Comparison of ENCODE assay signal across 8 mouse cellular contexts in genomic region chr11:103170494-103171285, GRCm38 (mm10). TPM values are rescaled to one million over a fixed set of nuclear protein-coding genes. Genes with fewer than 3 reads are reported as not detected.
A peak's percentile ranks its signal among the peaks of the same experiment; 100 is the strongest.
DNase-seq lines count a peak whose midpoint lies in the region; ATAC-seq lines count a peak whose summit lies in the region.

TSS of gene Fmnl1 (plus strand) at chr11:103171107.

- peaks cover 39% of the 10 kb centered on the region for H3K27me3 ChIP-seq in forebrain, embryonic 11.5 days (ENCODE audit: control insufficient read depth, insufficient read depth, low read length)
- H3K27me3 ChIP-seq in hindbrain, embryonic 14.5 days (ENCODE audit: control insufficient read depth, insufficient read depth, low read length) = peaks cover 31% of the 10 kb centered on the region
- H3K27me3 ChIP-seq in midbrain, embryonic 11.5 days (ENCODE audit: control insufficient read depth, insufficient read depth, low read length) = peaks cover 38% of the 10 kb centered on the region
- H3K27me3 ChIP-seq in stomach, embryonic 15.5 days (replicated peaks) = peaks cover 33% of the 10 kb centered on the region

- 0 out of 2 replicates have a peak, but pooled peaks have one; percentile 53 for ATAC-seq in forebrain, embryonic 11.5 days (replicated peaks; ENCODE audit: low FRiP score)
- ATAC-seq in hindbrain, embryonic 14.5 days (ENCODE audit: low FRiP score) = peak; percentile 82
- ATAC-seq in midbrain, embryonic 11.5 days (ENCODE audit: low FRiP score) = peak; percentile 59; the same call in 1 of the 2 replicates
- 0 out of 2 replicates have a peak, but pooled peaks have one; percentile 36 for ATAC-seq in stomach, embryonic 15.5 days (ENCODE audit: insufficient read depth, low FRiP score, low read depth)

- no peaks in the 10 kb centered on the region for H3K36me3 ChIP-seq in forebrain, embryonic 11.5 days (ENCODE audit: control insufficient read depth, insufficient read depth, low read length)
- H3K36me3 ChIP-seq in hindbrain, embryonic 14.5 days (replicated peaks; ENCODE audit: control insufficient read depth, insufficient read depth) = no peaks in the 10 kb centered on the region
- no peaks in the 10 kb centered on the region for H3K36me3 ChIP-seq in midbrain, embryonic 11.5 days (ENCODE audit: control insufficient read depth, insufficient read depth, low read length)
- H3K36me3 ChIP-seq in stomach, embryonic 15.5 days = no peaks in the 10 kb centered on the region

- peak; percentile 68 to 76 for DNase-seq in cerebellum, postnatal 10 days
- no peak for DNase-seq in cerebellum, adult 9-11 months
- DNase-seq in T-cell, adult 2 months (ENCODE audit: low spot score) = peak; percentile 58
- DNase-seq in forebrain, embryonic 11.5 days (ENCODE audit: low spot score) = peak; percentile 64
- peak; percentile 68 for DNase-seq in hindbrain, embryonic 14.5 days (ENCODE audit: low spot score)
- peak; percentile 53 to 61 for DNase-seq in left cerebral cortex, postnatal 36 days (ENCODE audit: low spot score in 2 of 2)
- DNase-seq in midbrain, embryonic 11.5 days (ENCODE audit: low spot score, missing footprints) = no peak

- no peak within 1 kb of the TSS for H3K27ac ChIP-seq in forebrain, embryonic 11.5 days (ENCODE audit: low read depth, low read length)
- peak within 1 kb of the TSS; percentile 62 for H3K27ac ChIP-seq in hindbrain, embryonic 14.5 days
- no peak within 1 kb of the TSS for H3K27ac ChIP-seq in midbrain, embryonic 11.5 days (ENCODE audit: low read depth, low read length)
- no peak within 1 kb of the TSS for H3K27ac ChIP-seq in stomach, embryonic 15.5 days

- H3K4me3 ChIP-seq in forebrain, embryonic 11.5 days (ENCODE audit: low read depth, low read length) = peak within 1 kb of the TSS; percentile 58
- peak within 1 kb of the TSS; percentile 77 for H3K4me3 ChIP-seq in hindbrain, embryonic 14.5 days (replicated peaks; ENCODE audit: low read length)
- peak within 1 kb of the TSS; percentile 58 for H3K4me3 ChIP-seq in midbrain, embryonic 11.5 days (ENCODE audit: low read depth, low read length)
- H3K4me3 ChIP-seq in stomach, embryonic 15.5 days (replicated peaks) = peak within 1 kb of the TSS; percentile 54

- H3K4me1 ChIP-seq in forebrain, embryonic 11.5 days (replicated peaks; ENCODE audit: control insufficient read depth, insufficient read depth, low read length) = peaks cover 6% of the 10 kb centered on the region; the same call in 1 of the 2 replicates
- peaks cover 17% of the 10 kb centered on the region; the same call in 1 of the 2 replicates for H3K4me1 ChIP-seq in hindbrain, embryonic 14.5 days (replicated peaks; ENCODE audit: control insufficient read depth, insufficient read depth, low read length)
- no peaks in the 10 kb centered on the region; the same call in 1 of the 2 replicates for H3K4me1 ChIP-seq in midbrain, embryonic 11.5 days (ENCODE audit: control insufficient read depth, insufficient read depth, low read length)
- peaks cover 9% of the 10 kb centered on the region for H3K4me1 ChIP-seq in stomach, embryonic 15.5 days

- intact Hi-C loops in left cerebral cortex, postnatal 36 days (cut with DNase I) = no loop called here

- H3K4me2 ChIP-seq in forebrain, embryonic 11.5 days (ENCODE audit: low read depth, low read length, severe bottlenecking) = peak within 1 kb of the TSS; percentile 94
- H3K4me2 ChIP-seq in hindbrain, embryonic 14.5 days (replicated peaks) = peak within 1 kb of the TSS; percentile 92
- peak within 1 kb of the TSS; percentile 96 for H3K4me2 ChIP-seq in midbrain, embryonic 11.5 days
- H3K4me2 ChIP-seq in stomach, embryonic 15.5 days = peak within 1 kb of the TSS; percentile 96

- no peaks in the 10 kb centered on the region for H3K9me3 ChIP-seq in forebrain, embryonic 11.5 days (ENCODE audit: control insufficient read depth, low read length)
- H3K9me3 ChIP-seq in hindbrain, embryonic 14.5 days (ENCODE audit: control insufficient read depth, low read length) = no peaks in the 10 kb centered on the region
- H3K9me3 ChIP-seq in midbrain, embryonic 11.5 days (ENCODE audit: control insufficient read depth, low read length) = no peaks in the 10 kb centered on the region; the same call in 1 of the 2 replicates
- no peaks in the 10 kb centered on the region for H3K9me3 ChIP-seq in stomach, embryonic 15.5 days

- peak within 1 kb of the TSS; percentile 48 for H3K9ac ChIP-seq in forebrain, embryonic 11.5 days (ENCODE audit: low read length)
- H3K9ac ChIP-seq in hindbrain, embryonic 14.5 days = peak within 1 kb of the TSS; percentile 82
- H3K9ac ChIP-seq in midbrain, embryonic 11.5 days (ENCODE audit: low read length) = peak within 1 kb of the TSS; percentile 65
- peak within 1 kb of the TSS; percentile 39 for H3K9ac ChIP-seq in stomach, embryonic 15.5 days

- under 1% methylated on average over 50 of the region's 84 CpGs for WGBS in forebrain, embryonic 11.5 days
- WGBS in hindbrain, embryonic 14.5 days = under 1% methylated on average over 61 of the region's 84 CpGs
- WGBS in midbrain, embryonic 11.5 days = 1% methylated on average over 63 of the region's 84 CpGs
- WGBS in stomach, embryonic 15.5 days = under 1% methylated on average over 81 of the region's 84 CpGs

RNA-seq across cellular contexts. Expression of gene Fmnl1, which starts in this region (rescaled TPM):
- 0.76 and 1.8 TPM in 2 replicates for polyA plus RNA-seq in forebrain, embryonic 11.5 days (2014; fragmentation: Nextera tagmentation; extraction: Ambion mirVana)
- polyA plus RNA-seq in hindbrain, embryonic 14.5 days (2014; fragmentation: Nextera tagmentation; extraction: Ambion mirVana) = 6.1 and 8.0 TPM in 2 replicates
- 100 to 1,000 TPM; 129 to 172 TPM for total RNA-seq in left cerebral cortex, postnatal 36 days (2021)
- 0.65 and 0.87 TPM in 2 replicates for polyA plus RNA-seq in midbrain, embryonic 11.5 days (2014; fragmentation: Nextera tagmentation; extraction: Ambion mirVana)
- 3.8 and 4.0 TPM in 2 replicates for polyA plus RNA-seq in stomach, embryonic 15.5 days (2015; fragmentation: Nextera tagmentation; extraction: Ambion mirVana)

Comparison
In these comparisons a context has a peak if more than half of its experiments do, and no peak if none do; other contexts are left out.
1. DNase-seq: peak in cerebellum, postnatal 10 days (2 of 2), T-cell, adult 2 months (single experiment), forebrain, embryonic 11.5 days (single experiment), hindbrain, embryonic 14.5 days (single experiment) and left cerebral cortex, postnatal 36 days (2 of 2); none in cerebellum, adult 9-11 months (single experiment) and midbrain, embryonic 11.5 days (single experiment).
2. Peak in ATAC-seq, H3K4me3 ChIP-seq, H3K9ac ChIP-seq and H3K4me2 ChIP-seq in midbrain, embryonic 11.5 days; RNA of the gene not detected or under 1 TPM.
3. Peak in every context shown above with its lines, with median percentiles within 50 percentile points of each other: ATAC-seq, H3K4me2 ChIP-seq, H3K4me3 ChIP-seq and H3K9ac ChIP-seq.